Mouse (Mus musculus) myocyte (in vitro differentiated cells): ENCODE results near the gene Upp2.

ENCODE experiments used
- CEBPB ChIP-seq: IDR thresholded peaks from 2 replicates; pipeline ENCODE4 v1.6.1; 2011; ENCODE audit warnings: mild to moderate bottlenecking, moderate library complexity; ENCODE audit not compliant: poor library complexity, insufficient read depth, severe bottlenecking
- E2F4 ChIP-seq: IDR thresholded peaks from one replicate; pipeline ENCODE4 v1.6.1; 2011; ENCODE audit warnings: mild to moderate bottlenecking, control low read depth, moderate library complexity; ENCODE audit not compliant: insufficient read depth
- MAX ChIP-seq: IDR thresholded peaks from one replicate; pipeline ENCODE4 v1.6.1; 2011; ENCODE audit warnings: low read depth, mild to moderate bottlenecking, control low read depth
- POLR2A ChIP-seq: IDR thresholded peaks from one replicate; pipeline ENCODE4 v1.6.1; 2011; ENCODE audit warnings: low read depth, mild to moderate bottlenecking, control low read depth, moderate library complexity; ENCODE audit not compliant: insufficient read length
- POLR2AphosphoS2 ChIP-seq: IDR thresholded peaks from one replicate; pipeline ENCODE4 v1.6.1; 2011; ENCODE audit warnings: low read depth, control low read depth; ENCODE audit not compliant: insufficient read length
- REST ChIP-seq: IDR thresholded peaks from one replicate; pipeline ENCODE4 v1.6.1; 2011; ENCODE audit warnings: mild to moderate bottlenecking, control low read depth, moderate library complexity; ENCODE audit not compliant: insufficient read depth, insufficient read length
- TCF12 ChIP-seq: IDR thresholded peaks from one replicate; pipeline ENCODE4 v1.6.1; 2011; ENCODE audit warnings: mild to moderate bottlenecking, control low read depth; ENCODE audit not compliant: poor library complexity, insufficient read depth, severe bottlenecking

DNA sequence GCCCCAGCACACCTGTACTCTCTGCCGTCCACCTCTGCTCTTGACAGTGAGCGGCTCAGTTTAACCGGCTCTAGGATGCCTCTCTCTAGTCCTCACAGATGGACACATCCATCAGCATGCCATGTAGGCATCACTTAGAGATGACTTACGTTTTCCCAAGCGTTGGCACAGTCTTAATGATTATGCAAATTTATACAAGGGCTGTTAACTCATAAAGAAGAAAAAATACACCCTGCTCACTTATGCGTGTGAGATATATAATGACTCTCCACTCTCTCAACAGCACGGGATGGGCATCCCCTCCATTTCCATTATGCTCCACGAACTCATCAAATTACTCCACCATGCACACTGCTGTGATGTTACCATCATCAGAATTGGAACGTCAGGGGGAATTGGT lies 206.7 kb downstream of the Upp2 start:
- TF ChIP-seq CEBPB (no peak), POLR2A (no peak), E2F4 (no peak), TCF12 (no peak), POLR2AphosphoS2 (no peak), MAX (no peak), REST (no peak)
